Mouse (Mus musculus) mouse embryonic stem cell (cell line): Measurements from ENCODE around the gene Asxl1.

Experiments used
- in situ Hi-C, 2 experiments: fragments of 300-500 bp; cut with MboI; formaldehyde crosslinking; loops; 1 replicate in 1 of 2; 3 replicates in 1 of 2; pipeline ENCODE4 v1.14.3; 2019 to 2020; ENCODE audit warnings: low sequenced_read_pairs in 2 of 2, low pct_unique_long_range_greater_than_20kb in 1 of 2, mixed read lengths in 1 of 2; ENCODE audit not compliant: unreplicated experiment in 1 of 2

Gene Asxl1

GRCm38 (mm10) chr2:153345454-153346220 is at the start of gene Asxl1:
Gene Asxl1 (plus strand): TSS chr2:153345829.
- in situ Hi-C loops, result no loop called here

- in situ Hi-C loops, result no loop called here
These were observed 47.9 kb upstream of the Asxl1 start for GRCm38 (mm10) chr2:153297771-153298170.

GRCm38 (mm10) chr2:153298460-153298859 is 47.2 kb upstream of the Asxl1 start:
- in situ Hi-C loops, result no loop called here

- in situ Hi-C loops, result no loop called here
These were observed 46.8 kb upstream of the Asxl1 start for GRCm38 (mm10) chr2:153298863-153299262.

GRCm38 (mm10) chr2:153301123-153301522 is 44.5 kb upstream of the Asxl1 start:
- in situ Hi-C loops, result no loop called here

GRCm38 (mm10) chr2:153305240-153305639 is 40.4 kb upstream of the Asxl1 start:
- in situ Hi-C loops, result no loop called here

GRCm38 (mm10) chr2:153308586-153308985 is 37.0 kb upstream of the Asxl1 start:
- in situ Hi-C loops, result no loop called here

GRCm38 (mm10) chr2:153309106-153309505 is 36.5 kb upstream of the Asxl1 start:
- in situ Hi-C loops, result no loop called here

- in situ Hi-C loops, result no loop called here
These were observed 35.4 kb upstream of the Asxl1 start for GRCm38 (mm10) chr2:153310228-153310627.

GRCm38 (mm10) chr2:153312884-153313283 is 32.7 kb upstream of the Asxl1 start:
- in situ Hi-C loops, result no loop called here

- in situ Hi-C loops, result no loop called here
These were observed 27.2 kb upstream of the Asxl1 start for GRCm38 (mm10) chr2:153318408-153318807.

GRCm38 (mm10) chr2:153319036-153319643 is 26.5 kb upstream of the Asxl1 start:
- in situ Hi-C loops, result no loop called here

GRCm38 (mm10) chr2:153325706-153326376 is 19.8 kb upstream of the Asxl1 start:
- in situ Hi-C loops, result no loop called here

- in situ Hi-C loops, result no loop called here
These were observed 13.4 kb upstream of the Asxl1 start for GRCm38 (mm10) chr2:153332271-153332670.

- in situ Hi-C loops, result no loop called here
These were observed 12.6 kb upstream of the Asxl1 start for GRCm38 (mm10) chr2:153332981-153333380.

- in situ Hi-C loops, result no loop called here
These were observed 11.8 kb upstream of the Asxl1 start for GRCm38 (mm10) chr2:153333822-153334232.

- in situ Hi-C loops, result no loop called here
These were observed 11.3 kb upstream of the Asxl1 start for GRCm38 (mm10) chr2:153334281-153334680.

- in situ Hi-C loops, result no loop called here
These were observed 9.5 kb upstream of the Asxl1 start for GRCm38 (mm10) chr2:153336117-153336516.
